Comparison of ENCODE assay signal across 10 mouse cellular contexts in genomic region chr14:20618211-20618610, GRCm38 (mm10). TPM values are rescaled to one million over a fixed set of nuclear protein-coding genes. Genes with fewer than 3 reads are reported as not detected.
DNase-seq lines count a peak whose midpoint lies in the region; ATAC-seq lines count a peak whose summit lies in the region.
"Had no signal": no experiment of that assay in that cellular context is flagged by ENCODE, and none has a peak within 500 bp of the region (broad histone marks: within the 10 kb centered on the region; RNA-seq: fewer than 3 reads in every experiment).

No protein-coding gene starts in this region.

- H3K36me3 ChIP-seq in kidney, embryonic 14.5 days (ENCODE audit: control insufficient read depth, insufficient read depth, low read length), result no peaks in the 10 kb centered on the region
- H3K36me3 ChIP-seq in forebrain, embryonic 12.5 days (replicated peaks), result no peaks in the 10 kb centered on the region
- H3K36me3 ChIP-seq: embryonic facial prominence, embryonic 15.5 days had no signal

- no peak overlapping the region for H3K27ac ChIP-seq in kidney, embryonic 14.5 days (ENCODE audit: low read depth, low read length)
- H3K27ac ChIP-seq in forebrain, embryonic 12.5 days, result no peak overlapping the region
- H3K27ac ChIP-seq: embryonic facial prominence, embryonic 15.5 days had no signal

- DNase-seq in adrenal gland, postnatal 10 days, result peak; percentile 16
- no peak for DNase-seq in adrenal gland, adult 8-10 months
- DNase-seq in kidney, adult 11 months, result peak; percentile 53
- peak; percentile 41 to 63 for DNase-seq in lung, adult 18-20 months
- no peak for DNase-seq in cerebellum, adult 8-10 months

- no peak overlapping the region for H3K9ac ChIP-seq in kidney, embryonic 14.5 days (ENCODE audit: low read depth, low read length)
- no peak overlapping the region for H3K9ac ChIP-seq in forebrain, embryonic 12.5 days
- H3K9ac ChIP-seq: embryonic facial prominence, embryonic 15.5 days had no signal

- no peak overlapping the region for H3K4me2 ChIP-seq in kidney, embryonic 14.5 days (replicated peaks; ENCODE audit: low read depth, low read length)
- no peak overlapping the region for H3K4me2 ChIP-seq in forebrain, embryonic 12.5 days
- H3K4me2 ChIP-seq: embryonic facial prominence, embryonic 15.5 days had no signal

- ATAC-seq in kidney, embryonic 14.5 days (ENCODE audit: low FRiP score, low TSS enrichment), result no peak
- peak; percentile 94 for ATAC-seq in common myeloid progenitor, adult 5-6 weeks (replicated peaks; ENCODE audit: low read depth, poor library complexity, severe bottlenecking)
- no peak for ATAC-seq in forebrain, embryonic 12.5 days (ENCODE audit: low FRiP score)

- no peak overlapping the region for H3K4me3 ChIP-seq in kidney, embryonic 14.5 days (ENCODE audit: low read length)
- no peak overlapping the region for H3K4me3 ChIP-seq in forebrain, embryonic 12.5 days (replicated peaks)
- H3K4me3 ChIP-seq: embryonic facial prominence, embryonic 15.5 days; myocyte had no signal

- H3K4me1 ChIP-seq in kidney, embryonic 14.5 days (ENCODE audit: control insufficient read depth, insufficient read depth, low read length), result no peaks in the 10 kb centered on the region
- H3K4me1 ChIP-seq in forebrain, embryonic 12.5 days, result 0 out of 2 replicates have a peak, but pooled peaks cover 6% of the 10 kb centered on the region
- H3K4me1 ChIP-seq: embryonic facial prominence, embryonic 15.5 days had no signal

- H3K27me3 ChIP-seq in kidney, embryonic 14.5 days (ENCODE audit: control insufficient read depth, insufficient read depth, low read length), result no peaks in the 10 kb centered on the region
- H3K27me3 ChIP-seq in forebrain, embryonic 12.5 days, result no peaks in the 10 kb centered on the region
- H3K27me3 ChIP-seq: embryonic facial prominence, embryonic 15.5 days had no signal

- H3K9me3 ChIP-seq in kidney, embryonic 14.5 days (ENCODE audit: control insufficient read depth, low read length), result no peaks in the 10 kb centered on the region
- H3K9me3 ChIP-seq in forebrain, embryonic 12.5 days, result no peaks in the 10 kb centered on the region
- H3K9me3 ChIP-seq: embryonic facial prominence, embryonic 15.5 days had no signal

- 73% methylated on average over 5 of the region's 5 CpGs for WGBS in kidney, embryonic 14.5 days
- WGBS in forebrain, embryonic 12.5 days, result 85% methylated on average over 5 of the region's 5 CpGs

RNA-seq across cellular contexts. Expression of gene Usp54, which starts 22.7 kb away (rescaled TPM):
- 10 to 100 TPM; 12.6 to 13.1 TPM for total RNA-seq in adrenal gland, postnatal 10 days (2021)
- 10 to 100 TPM; 18.3 to 22.1 (median 19.3) TPM for total RNA-seq in adrenal gland, adult 8-10 months (2022)
- polyA plus RNA-seq in kidney, embryonic 14.5 days (2014; fragmentation: Nextera tagmentation; extraction: Ambion mirVana), result 4.8 and 10.3 TPM in 2 replicates
- total RNA-seq in common myeloid progenitor, adult 5-6 weeks (2017), result 8.3 and 8.6 TPM in 2 replicates
- 15.8 and 18.9 TPM in 2 replicates for polyA plus RNA-seq in forebrain, embryonic 12.5 days (2016; fragmentation: Nextera tagmentation; extraction: Ambion mirVana)

RNA-seq across cellular contexts. Expression of gene Myoz1, which starts 38.1 kb away (rescaled TPM):
- 10 to 100 TPM; 27.5 to 61.9 TPM for total RNA-seq in adrenal gland, postnatal 10 days (2021)
- total RNA-seq in adrenal gland, adult 8-10 months (2022), result 1 to 10 TPM in 1 of 4 experiments, not detected in 3; 1.2 TPM
- polyA plus RNA-seq in kidney, embryonic 14.5 days (2014; fragmentation: Nextera tagmentation; extraction: Ambion mirVana), result 1.4 and 1.6 TPM in 2 replicates
- not detected in 2 replicates for total RNA-seq in common myeloid progenitor, adult 5-6 weeks (2017)
- not detected in 2 replicates for polyA plus RNA-seq in forebrain, embryonic 12.5 days (2016; fragmentation: Nextera tagmentation; extraction: Ambion mirVana)

RNA-seq across cellular contexts. Expression of gene Synpo2l, which starts 49.9 kb away (rescaled TPM):
- 10 to 100 TPM in 1 of 2 experiments, 1 to 10 TPM in 1; 5.8 to 14.5 TPM for total RNA-seq in adrenal gland, postnatal 10 days (2021)
- under 1 TPM; 0.22 to 0.43 (median 0.41) TPM for total RNA-seq in adrenal gland, adult 8-10 months (2022)
- 0.24 and 0.26 TPM in 2 replicates for polyA plus RNA-seq in kidney, embryonic 14.5 days (2014; fragmentation: Nextera tagmentation; extraction: Ambion mirVana)
- total RNA-seq in common myeloid progenitor, adult 5-6 weeks (2017), result 0.23 TPM in 1 of 2 replicates, not detected in the other
- polyA plus RNA-seq in forebrain, embryonic 12.5 days (2016; fragmentation: Nextera tagmentation; extraction: Ambion mirVana), result 0.24 and 0.50 TPM in 2 replicates

RNA-seq across cellular contexts. Expression of gene Sec24c, which starts 55.9 kb away (rescaled TPM):
- total RNA-seq in adrenal gland, postnatal 10 days (2021), result 100 to 1,000 TPM; 120 to 130 TPM
- total RNA-seq in adrenal gland, adult 8-10 months (2022), result 100 to 1,000 TPM; 124 to 167 (median 150) TPM
- polyA plus RNA-seq in kidney, embryonic 14.5 days (2014; fragmentation: Nextera tagmentation; extraction: Ambion mirVana), result 47.7 and 93.8 TPM in 2 replicates
- 75.4 and 87.3 TPM in 2 replicates for total RNA-seq in common myeloid progenitor, adult 5-6 weeks (2017)
- 87.6 and 94.8 TPM in 2 replicates for polyA plus RNA-seq in forebrain, embryonic 12.5 days (2016; fragmentation: Nextera tagmentation; extraction: Ambion mirVana)

Comparison
In these comparisons a context has a peak if more than half of its experiments do, and no peak if none do; other contexts are left out.
1. DNase-seq: peak in adrenal gland, postnatal 10 days (single experiment), kidney, adult 11 months (single experiment) and lung, adult 18-20 months (2 of 2); none in adrenal gland, adult 8-10 months (single experiment) and cerebellum, adult 8-10 months (single experiment).
2. RNA of gene Myoz1, which starts 38.1 kb away (total RNA-seq): 27.5 to 61.9 TPM in adrenal gland, postnatal 10 days; 1.2 TPM in adrenal gland, adult 8-10 months and not detected in common myeloid progenitor, adult 5-6 weeks; every median in the first group is over 10 times any median in the second.